Mouse (Mus musculus) heart, embryonic 11.5 days (tissue): ENCODE measurements around the gene Ctcf. TPM values are rescaled to one million over a fixed set of nuclear protein-coding genes. Genes with fewer than 3 reads are reported as not detected.

ENCODE experiments used
- microRNA counts: library from miRNA; unstranded; fragments of <30 nt; microRNA quantifications from one replicate; lab custom pipeline; 2015
- microRNA-seq: library from miRNA; unstranded; fragments of <30 nt; microRNA quantifications from one replicate; pipeline ENCODE4, GENCODE M21; 2016; ENCODE audit warnings: borderline number of aligned reads
- polyA plus RNA-seq: library from polyadenylated mRNA; unstranded; fragments of >200 nt; fragmentation: Nextera tagmentation; extraction: Ambion mirVana; gene quantifications from 2 replicates; pipeline ENCODE4 v1.2.1, GENCODE M21; 2014

Gene Ctcf
- polyA plus RNA-seq, 1 experiment from 2014 or later: 66.3 TPM

MicroRNAs within 50 kb of the gene (microRNA counts, 519-probe panel; counts per million panel counts)
- microRNA mmu-miR-1966 (lab: Ali Mortazavi, UCI): 32.2 counts per million

Small RNA genes lying within 50 kb of the gene (microRNA-seq; reads per million reads assigned to microRNA genes)
- gene Mir1966: 0.47 reads per million

Other genes with a start within 250 kb of the Ctcf start
- gene Kctd19, start 223.1 kb upstream of the Ctcf start, polyA plus RNA-seq: not detected in 2 replicates
- not detected in 2 replicates for gene Lrrc36, start 223.0 kb upstream of the Ctcf start, polyA plus RNA-seq
- 21.0 and 21.1 TPM in 2 replicates for gene Tppp3, start 165.0 kb upstream of the Ctcf start, polyA plus RNA-seq
- 15.0 and 17.1 TPM in 2 replicates for gene Zdhhc1, start 139.7 kb upstream of the Ctcf start, polyA plus RNA-seq
- gene Hsd11b2, start 117.8 kb upstream of the Ctcf start, polyA plus RNA-seq: 6.4 and 8.2 TPM in 2 replicates
- gene Atp6v0d1, start 70.5 kb upstream of the Ctcf start, polyA plus RNA-seq: 80.7 and 86.3 TPM in 2 replicates
- gene Ripor1, start 31.3 kb upstream of the Ctcf start, polyA plus RNA-seq: 23.6 and 27.9 TPM in 2 replicates
- gene Agrp, start 825 bp downstream of the Ctcf start, polyA plus RNA-seq: 0.50 and 0.84 TPM in 2 replicates
- 0.27 and 0.46 TPM in 2 replicates for gene Carmil2, start 49.7 kb downstream of the Ctcf start, polyA plus RNA-seq
- gene Acd, start 64.5 kb downstream of the Ctcf start, polyA plus RNA-seq: 39.3 and 41.5 TPM in 2 replicates
- gene Pard6a, start 64.6 kb downstream of the Ctcf start, polyA plus RNA-seq: 10.9 and 14.2 TPM in 2 replicates
- 0.13 TPM in 1 of 2 replicates, not detected in the other for gene 4933405L10Rik, start 71.1 kb downstream of the Ctcf start, polyA plus RNA-seq
- 13.3 and 16.9 TPM in 2 replicates for gene Enkd1, start 71.6 kb downstream of the Ctcf start, polyA plus RNA-seq
- gene Gfod2, start 122.1 kb downstream of the Ctcf start, polyA plus RNA-seq: 8.0 and 10.9 TPM in 2 replicates
- gene Ranbp10, start 190.8 kb downstream of the Ctcf start, polyA plus RNA-seq: 11.4 and 14.3 TPM in 2 replicates
- 0.07 and 0.13 TPM in 2 replicates for gene Tsnaxip1, start 191.2 kb downstream of the Ctcf start, polyA plus RNA-seq
- 45.7 and 47.9 TPM in 2 replicates for gene Cenpt, start 216.7 kb downstream of the Ctcf start, polyA plus RNA-seq
- gene Thap11, start 218.6 kb downstream of the Ctcf start, polyA plus RNA-seq: 47.2 and 49.8 TPM in 2 replicates
- 231 and 265 TPM in 2 replicates for gene Nutf2, start 224.0 kb downstream of the Ctcf start, polyA plus RNA-seq
- gene Edc4, start 244.3 kb downstream of the Ctcf start, polyA plus RNA-seq: 22.2 and 29.7 TPM in 2 replicates